Mouse (Mus musculus): ENCODE results near the gene Klk1b9.
A peak's percentile ranks its signal among the peaks of the same experiment; 100 is the strongest.
"Not testable (repeated sequence)": the region's sequence is repeated elsewhere in the genome, so short reads cannot be mapped to it uniquely, and the experiment has no call there.

The Klk1b9 gene

DNA sequence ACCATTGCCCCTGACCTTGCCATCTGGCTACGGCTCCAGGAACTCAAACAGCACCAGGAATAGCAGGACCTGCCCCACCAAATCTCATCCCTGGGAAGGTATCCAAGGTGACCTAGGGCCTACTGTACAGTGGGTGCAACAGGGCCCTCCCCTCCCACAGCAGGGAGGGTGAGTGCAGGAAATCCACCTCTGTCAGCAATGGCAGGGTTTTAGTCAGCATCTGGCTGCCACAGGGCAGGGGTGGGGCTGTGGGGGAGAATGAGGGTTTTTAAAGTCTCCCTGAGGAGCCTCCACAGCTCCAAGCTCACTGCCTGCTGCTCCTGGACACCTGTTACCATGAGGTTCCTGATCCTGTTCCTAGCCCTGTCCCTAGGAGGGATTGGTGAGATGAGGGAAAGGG, at the start of gene Klk1b9:
Klk1b9 (plus strand) TSS at position 301 of the 400 bp plus-strand sequence.
- not testable (repeated sequence) for DNase-seq (ENCODE audit: low spot score)

DNA sequence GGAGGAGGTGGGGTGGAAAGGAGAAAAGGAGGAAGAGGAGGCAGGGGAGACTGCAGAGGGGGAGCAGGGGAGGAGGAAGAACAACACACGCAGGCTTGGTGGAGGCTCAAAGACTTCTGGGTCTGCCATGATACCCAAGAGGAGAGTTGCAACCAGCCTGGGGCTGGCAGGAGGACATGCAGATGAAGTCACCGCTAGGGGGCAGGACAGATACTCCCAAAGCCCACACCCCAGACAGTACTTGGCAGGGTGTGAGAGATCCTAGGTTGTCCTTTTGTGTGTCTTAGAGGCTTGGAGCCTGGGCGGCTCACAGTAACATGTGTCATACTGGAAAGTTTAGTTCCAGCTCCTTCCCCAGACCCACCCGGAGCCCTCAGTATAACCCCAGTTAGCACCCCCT, 47.3 kb upstream of the Klk1b9 start:
- DNase-seq (ENCODE audit: low spot score): peak; percentile 17

DNA sequence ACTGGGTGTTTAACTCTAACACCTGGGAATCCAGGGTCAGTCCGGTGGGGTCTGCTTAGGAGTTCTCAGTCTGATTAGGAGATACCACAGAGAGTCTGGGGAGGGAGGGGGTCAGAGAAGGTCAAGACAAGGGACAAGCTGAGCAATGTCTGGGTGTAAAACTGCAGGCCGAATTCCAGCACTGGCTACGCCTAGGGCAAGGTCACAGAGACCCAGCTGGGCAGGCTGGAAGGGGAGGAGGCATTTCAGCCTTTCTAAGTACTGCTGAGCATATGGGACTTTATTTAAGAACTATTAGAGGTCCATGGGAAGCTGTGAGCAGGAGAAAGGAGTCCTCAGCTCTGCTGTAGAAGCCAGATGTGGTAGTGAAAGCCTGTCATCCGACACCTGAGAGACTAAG, 43.5 kb upstream of the Klk1b9 start:
- DNase-seq (ENCODE audit: low spot score): no peak

DNA sequence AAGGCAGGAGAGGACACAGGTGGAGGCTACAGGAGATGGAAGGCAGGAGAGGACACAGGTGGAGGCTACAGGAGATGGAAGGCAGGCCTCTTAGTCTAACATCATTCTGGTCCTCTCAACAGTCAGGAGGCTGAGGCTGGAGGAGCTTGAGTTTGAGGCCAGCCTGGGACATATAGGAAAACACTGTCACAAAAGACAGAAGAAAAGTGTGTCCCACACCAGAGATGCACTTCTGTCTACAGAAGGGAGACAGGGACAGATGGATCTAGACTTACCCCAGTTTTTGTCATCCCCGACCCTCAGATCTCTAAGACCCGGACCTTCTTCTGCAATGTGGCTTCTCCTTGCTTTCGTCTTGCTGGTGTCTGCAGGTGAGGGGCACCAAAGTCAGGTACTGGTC, 42.4 kb upstream of the Klk1b9 start, which contains the start of gene Klk15:
Klk15 (plus strand) TSS at position 301 of the 400 bp plus-strand sequence.
- no peak for DNase-seq (ENCODE audit: low spot score)

DNA sequence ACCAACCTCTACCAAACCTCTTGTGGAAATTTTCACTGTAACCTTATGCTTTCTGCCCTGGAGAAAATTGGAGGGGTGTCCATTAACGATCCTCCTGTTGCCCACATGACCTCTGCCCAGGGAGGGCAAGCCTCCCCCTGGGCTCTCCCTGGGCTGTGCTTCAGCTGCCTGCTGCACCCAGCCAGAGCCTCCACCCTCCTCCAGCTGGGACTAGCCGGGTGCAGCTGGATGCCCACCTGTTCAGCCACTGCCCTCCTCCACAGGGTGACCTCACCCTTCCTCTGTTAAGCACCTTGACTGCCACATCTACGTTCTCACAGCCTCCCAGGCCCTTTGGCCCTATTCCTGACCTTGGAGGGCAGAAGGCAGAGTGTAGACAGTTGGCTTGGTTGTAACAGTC, 41.1 kb upstream of the Klk1b9 start:
- DNase-seq (ENCODE audit: low spot score): no peak

GRCm38 (mm10) chr7:43936551-43936950, 39.3 kb upstream of the Klk1b9 start:
- no peak for DNase-seq (ENCODE audit: low spot score)

DNA sequence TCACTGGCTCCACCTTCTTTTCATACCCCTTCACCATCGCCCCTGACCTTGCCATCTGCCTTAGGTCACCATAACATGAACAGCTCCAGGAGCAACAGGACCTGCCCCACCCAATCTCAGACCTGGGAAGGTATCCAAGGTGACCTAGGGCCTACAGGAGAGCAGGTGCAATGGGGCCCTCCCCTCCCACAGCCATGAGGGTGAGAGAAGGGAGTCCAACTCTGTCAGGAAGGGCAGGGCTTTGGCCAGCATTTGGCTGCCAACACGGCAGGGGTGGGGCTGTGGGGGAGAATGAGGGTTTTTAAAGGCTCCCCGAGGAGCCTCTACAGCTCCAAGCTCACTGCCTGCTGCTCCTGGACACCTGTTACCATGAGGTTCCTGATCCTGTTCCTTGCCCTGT, 33.6 kb upstream of the Klk1b9 start:
- DNase-seq (ENCODE audit: low spot score): not testable (repeated sequence)

DNA sequence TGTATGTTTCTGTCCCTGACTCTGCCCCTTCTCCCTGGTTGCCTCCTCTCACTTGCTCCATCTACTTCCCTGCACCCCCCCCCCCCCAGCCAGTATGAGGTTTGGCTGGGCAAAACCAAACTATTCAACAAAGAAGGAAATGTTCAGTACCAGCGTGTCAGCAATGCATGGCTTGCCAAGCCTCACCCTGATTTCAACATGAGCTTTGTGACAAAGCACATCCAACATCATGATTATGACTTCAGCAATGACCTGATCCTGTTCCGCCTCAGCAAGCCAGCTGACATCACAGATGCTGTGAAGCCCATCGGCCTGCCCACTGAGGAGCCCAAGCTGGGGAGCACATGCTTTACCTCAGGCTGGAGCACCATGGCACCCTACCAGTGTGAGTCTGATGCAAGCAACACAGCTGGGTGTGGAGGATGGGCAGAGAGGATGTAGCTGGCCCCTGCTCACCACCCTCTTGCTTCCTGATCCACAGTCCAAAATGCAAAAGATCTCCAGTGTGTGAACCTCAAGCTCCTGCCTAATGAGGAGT, 31.1 kb upstream of the Klk1b9 start:
- DNase-seq (ENCODE audit: low spot score): no peak

DNA sequence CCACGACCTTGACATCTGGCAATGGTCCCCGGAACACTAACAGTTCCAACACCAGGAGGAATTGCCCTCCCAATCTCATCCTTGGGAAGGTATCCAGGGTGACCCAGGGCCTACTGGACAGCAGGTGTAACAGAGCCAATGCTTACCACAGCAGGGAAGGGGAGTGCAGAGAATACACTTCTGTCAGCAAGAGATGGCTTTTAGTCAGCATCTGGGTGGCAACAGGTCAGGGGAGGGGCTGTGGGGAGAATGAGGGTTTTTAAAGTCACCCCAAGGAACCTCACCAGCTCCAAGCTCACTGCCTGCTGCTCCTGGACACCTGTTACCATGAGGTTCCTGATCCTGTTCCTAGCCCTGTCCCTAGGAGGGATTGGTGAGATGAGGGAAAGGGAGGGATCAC, 25.5 kb upstream of the Klk1b9 start, which contains the start of gene Klk1b8:
Klk1b8 (plus strand) TSS at position 301 of the 400 bp plus-strand sequence.
- no peak for DNase-seq (ENCODE audit: low spot score)

DNA sequence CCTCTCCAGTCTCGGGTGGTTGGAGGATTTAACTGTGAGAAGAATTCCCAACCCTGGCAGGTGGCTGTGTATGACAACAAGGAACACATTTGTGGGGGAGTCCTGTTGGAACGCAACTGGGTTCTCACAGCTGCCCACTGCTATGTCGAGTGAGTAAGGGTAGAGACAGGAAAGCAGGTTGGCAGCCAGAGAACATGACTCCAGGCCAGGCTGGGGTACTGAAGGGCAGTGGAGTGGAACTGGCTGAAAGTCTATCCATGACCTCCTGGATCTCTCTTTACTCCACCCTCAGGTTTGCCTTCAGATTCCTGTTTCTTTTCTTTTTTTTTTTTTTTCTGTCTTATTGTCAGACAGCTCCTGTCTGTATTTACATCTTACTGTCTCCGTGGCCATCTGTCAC, 23.2 kb upstream of the Klk1b9 start:
- no peak for DNase-seq (ENCODE audit: low spot score)

- DNase-seq (ENCODE audit: low spot score): no peak
These were observed 9.4 kb upstream of the Klk1b9 start, which contains the start of gene Klk1b1 for GRCm38 (mm10) chr7:43966451-43966850. TSS of gene Klk1b1 (plus strand) at chr7:43966751.

GRCm38 (mm10) chr7:43967058-43967457, 8.8 kb upstream of the Klk1b9 start:
- DNase-seq (ENCODE audit: low spot score): no peak

DNA sequence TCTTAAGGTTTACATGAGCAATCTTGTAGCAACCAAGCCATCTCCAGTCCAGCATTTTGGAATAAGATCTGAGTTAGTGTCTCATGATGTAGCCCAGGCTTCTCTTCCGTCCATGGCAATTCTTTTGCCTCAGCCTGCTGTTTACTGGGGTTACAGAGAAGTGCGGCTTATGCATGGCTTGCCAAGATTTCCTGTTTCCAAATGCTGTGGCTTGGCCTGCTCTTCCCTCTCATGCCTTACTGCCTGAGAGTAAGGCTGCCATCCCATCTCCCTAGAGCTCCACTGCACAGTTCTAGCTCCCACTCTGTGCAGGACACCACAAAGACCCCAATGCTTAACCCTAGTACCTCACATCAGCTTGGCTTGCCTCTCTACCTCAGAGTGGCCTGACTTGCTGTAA, 8.2 kb upstream of the Klk1b9 start:
- DNase-seq (ENCODE audit: low spot score): no peak

- no peak for DNase-seq (ENCODE audit: low spot score)
These were observed 9.8 kb downstream of the Klk1b9 start for GRCm38 (mm10) chr7:43985657-43986056.

DNA sequence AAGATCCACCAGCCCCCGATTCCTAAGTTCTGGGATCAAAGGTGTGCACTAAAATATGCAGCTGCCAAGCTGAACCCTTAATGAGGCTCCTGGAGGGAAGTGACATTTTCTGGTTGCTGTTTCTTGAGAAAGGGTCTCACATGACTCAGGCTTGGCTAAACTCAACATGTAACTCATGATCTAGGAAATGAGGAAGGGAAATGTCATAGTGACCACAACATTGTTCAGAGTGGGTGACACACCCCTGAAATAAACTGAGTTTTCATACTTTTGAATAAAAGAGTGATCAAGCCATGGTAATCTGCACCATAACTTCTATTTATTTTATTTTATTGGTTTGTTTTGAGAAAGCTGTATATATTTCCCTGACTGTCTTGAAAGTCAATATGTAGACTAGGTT, 19.0 kb downstream of the Klk1b9 start:
- DNase-seq (ENCODE audit: low spot score): not testable (repeated sequence)

GRCm38 (mm10) chr7:43995577-43995976, 19.7 kb downstream of the Klk1b9 start, which contains the start of gene Klk1b11:
TSS of gene Klk1b11 (plus strand) at chr7:43995877.
- DNase-seq (ENCODE audit: low spot score): not testable (repeated sequence)

DNA sequence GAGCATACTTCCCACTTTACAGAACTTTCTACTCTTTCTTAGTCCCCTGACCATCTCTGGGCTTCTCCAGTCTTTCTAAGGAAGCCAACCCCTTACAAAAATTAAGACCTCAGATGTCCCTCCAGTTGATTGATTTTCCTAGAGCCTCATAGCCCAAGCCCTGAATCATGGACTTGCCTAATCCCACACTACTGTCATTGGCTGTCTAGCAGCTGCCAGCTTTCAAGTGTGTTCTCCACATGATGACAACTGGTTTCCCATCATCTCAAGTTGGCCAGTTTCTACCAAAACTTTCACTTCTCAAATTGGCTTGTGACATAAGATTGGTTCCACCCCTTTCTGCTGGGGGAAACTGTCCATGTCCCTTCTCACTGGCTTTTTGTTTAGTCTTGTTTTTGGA, 29.0 kb downstream of the Klk1b9 start:
- DNase-seq (ENCODE audit: low spot score): no peak

DNA sequence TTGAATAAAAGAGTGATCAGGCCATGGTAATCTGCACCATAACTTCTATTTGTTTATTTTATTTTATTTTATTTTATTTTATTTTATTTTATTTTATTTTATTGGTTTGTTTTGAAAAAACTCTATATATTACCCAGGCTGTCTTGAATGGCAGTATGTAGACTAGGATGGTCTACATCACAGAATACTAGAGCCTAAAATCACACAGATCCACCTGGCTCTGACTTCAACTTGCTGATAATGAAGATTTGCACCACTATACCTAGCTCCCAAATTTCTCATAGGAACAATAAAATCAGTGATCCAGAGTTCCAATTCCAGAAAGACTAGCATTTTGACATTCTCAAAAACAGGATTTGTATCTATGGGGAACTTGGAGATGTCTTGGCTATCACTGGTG, 36.0 kb downstream of the Klk1b9 start, which contains the start of gene Klk1b26:
Klk1b26 (plus strand) TSS at position 301 of the 400 bp plus-strand sequence.
- DNase-seq (ENCODE audit: low spot score): not testable (repeated sequence)

GRCm38 (mm10) chr7:44014666-44015065, 38.8 kb downstream of the Klk1b9 start:
- not testable (repeated sequence) for DNase-seq (ENCODE audit: low spot score)

GRCm38 (mm10) chr7:44015071-44015470, 39.2 kb downstream of the Klk1b9 start:
- no peak for DNase-seq (ENCODE audit: low spot score)

Measured in urinary bladder, postnatal 14 days (tissue).